Mouse (Mus musculus) cerebellum, adult 9-10 months (tissue): ENCODE data around the gene Ankrd39.

Experiments used
- DNase-seq: peaks from one replicate; pipeline ENCODE4 v3.0.0; 2022

Gene Ankrd39

DNA sequence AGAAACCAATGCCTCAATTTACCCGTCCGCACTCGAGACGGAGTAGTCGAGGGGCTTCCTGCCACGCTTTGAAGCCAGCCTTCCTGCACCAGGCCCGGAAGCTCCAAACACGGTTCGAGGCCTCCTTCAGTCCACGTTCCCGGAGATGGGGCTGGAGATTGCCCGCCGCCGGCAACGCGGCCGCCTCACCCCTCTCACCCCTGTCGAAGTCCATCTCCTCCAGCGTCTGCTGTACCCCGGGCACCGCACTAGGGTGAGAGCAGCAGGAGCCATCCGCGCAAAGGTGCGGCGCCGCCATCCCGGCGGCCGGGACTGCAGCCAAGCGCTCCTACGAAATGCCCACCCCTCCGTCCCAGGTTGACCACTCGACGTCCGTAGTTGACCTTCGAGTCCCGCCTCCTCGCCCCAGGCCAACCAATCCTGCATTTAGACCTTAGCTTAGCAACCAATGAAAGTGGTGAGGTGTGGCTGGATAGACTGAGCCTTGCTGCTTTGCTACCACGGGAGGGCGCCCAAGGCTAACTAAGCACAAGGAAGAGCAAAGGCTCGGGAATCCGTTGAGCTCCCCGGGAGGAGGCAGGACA, at the start of gene Ankrd39:
Gene Ankrd39 (minus strand): TSS at position 558 of the 584 bp plus-strand sequence.
- DNase-seq, result peak; percentile 100

DNA sequence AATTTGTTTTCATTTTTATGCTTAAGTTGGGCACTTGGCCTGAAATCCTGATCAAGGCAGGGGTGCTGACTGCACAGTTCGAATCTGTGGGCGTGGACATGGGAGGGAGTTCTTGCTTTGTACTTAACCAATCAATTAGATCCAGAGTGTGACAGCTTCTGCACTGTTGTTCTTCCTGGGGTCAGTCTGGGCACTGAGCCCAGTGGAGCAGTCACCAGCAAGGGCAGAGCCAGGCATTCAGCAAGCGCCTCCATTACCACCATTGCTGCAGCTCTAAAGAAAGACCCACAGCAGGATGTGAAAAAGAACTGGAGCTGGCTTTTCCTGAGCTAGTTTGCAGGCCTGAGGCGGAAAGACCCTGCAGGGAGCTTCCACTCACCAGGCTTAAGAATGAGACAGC, 48.9 kb upstream of the Ankrd39 start:
- no peak for DNase-seq

DNA sequence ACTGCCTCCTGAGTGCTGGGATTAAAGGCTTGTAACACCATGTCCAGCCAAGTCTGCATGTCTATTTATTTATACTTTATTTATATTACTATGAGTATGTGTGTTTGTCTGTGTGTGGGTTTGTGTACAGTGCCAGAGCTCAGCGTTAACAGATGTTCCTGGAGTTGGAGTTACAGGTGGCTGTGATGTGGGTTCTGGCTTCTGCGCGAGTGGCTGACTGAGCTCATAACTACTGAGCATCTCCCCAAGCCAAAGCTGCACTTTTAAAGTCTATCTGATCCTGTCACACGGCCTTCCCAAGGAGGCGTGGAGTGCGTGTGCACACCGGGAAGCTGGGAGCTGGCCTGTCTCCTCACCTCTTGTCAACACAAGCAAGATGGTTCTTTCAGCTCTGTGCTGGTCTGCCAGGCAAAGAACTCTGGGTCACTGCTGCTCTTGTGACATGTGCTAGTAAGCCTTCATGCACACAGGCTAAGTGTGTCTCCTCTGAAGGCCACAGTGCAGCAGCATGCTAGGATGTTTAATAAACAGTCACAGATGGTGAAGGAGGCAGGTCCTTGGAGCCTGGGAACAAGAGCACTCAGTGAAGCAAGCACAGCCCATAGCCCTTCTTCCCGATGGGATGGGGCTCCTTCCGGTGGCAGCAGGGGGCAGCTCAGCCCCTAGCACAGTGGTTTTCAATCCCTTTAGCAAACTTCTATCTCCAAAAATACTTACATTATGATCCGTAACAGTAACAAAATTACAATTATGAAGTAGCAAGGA, 48.1 kb upstream of the Ankrd39 start:
- no peak for DNase-seq

DNA sequence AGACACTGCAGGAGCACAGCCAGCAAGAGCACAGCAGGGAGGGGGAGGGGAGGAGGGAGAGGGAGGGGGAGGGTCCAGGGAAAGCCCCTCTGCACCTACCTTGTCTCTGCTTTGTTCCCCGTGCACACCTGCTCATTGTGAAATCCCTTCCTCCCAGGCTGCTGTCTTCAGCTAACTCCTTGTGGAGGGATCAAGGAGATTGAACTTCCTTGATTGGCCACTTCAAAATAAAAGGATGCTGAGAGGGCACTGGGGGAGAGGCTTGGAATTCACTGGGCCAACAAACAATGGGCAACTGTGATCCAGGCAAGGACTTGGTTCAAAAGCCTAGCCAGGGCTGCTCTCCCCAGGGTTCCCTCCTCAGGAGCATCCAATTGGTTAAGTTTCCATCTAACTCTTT, 45.9 kb upstream of the Ankrd39 start:
- DNase-seq, result no peak

DNA sequence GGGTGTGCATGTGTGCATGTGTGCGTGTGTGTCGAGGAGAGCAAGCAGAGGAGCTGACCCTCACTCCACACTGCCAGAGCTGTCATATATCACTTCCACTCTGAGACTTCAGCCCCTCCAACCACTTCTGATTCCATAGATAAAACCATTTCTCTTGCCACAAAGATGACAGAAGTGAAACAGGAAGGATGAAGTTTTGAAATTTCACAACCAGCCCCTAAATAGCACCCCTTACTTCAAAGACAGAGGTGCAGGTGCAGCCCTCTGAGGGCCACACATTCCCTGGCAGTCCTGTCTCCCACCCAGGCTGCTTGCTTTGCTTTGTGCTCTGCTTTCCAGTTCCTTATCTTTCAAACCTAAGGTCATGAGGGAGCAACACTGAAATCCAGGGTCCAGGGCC, 44.2 kb upstream of the Ankrd39 start:
- no peak for DNase-seq

DNA sequence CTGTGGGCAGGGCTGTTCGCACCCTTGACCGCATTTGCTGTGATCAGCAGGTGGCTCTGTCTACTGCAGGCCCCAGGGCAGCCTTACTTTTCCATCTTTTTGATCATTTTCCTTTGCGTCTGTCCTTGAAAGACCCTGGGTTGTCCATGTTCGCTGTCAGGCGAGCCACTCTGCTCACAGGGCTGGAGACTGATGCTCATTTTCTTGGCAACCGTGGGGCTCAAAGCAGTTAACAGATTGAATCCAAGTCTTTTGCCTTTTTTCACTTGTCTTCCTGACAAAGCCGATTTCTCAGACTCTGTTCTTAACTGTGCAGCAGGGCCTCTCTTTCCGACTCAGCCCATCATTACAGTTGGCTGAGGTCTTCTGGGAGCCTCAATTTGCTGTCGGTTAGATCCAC, 43.4 kb upstream of the Ankrd39 start:
- no peak for DNase-seq

DNA sequence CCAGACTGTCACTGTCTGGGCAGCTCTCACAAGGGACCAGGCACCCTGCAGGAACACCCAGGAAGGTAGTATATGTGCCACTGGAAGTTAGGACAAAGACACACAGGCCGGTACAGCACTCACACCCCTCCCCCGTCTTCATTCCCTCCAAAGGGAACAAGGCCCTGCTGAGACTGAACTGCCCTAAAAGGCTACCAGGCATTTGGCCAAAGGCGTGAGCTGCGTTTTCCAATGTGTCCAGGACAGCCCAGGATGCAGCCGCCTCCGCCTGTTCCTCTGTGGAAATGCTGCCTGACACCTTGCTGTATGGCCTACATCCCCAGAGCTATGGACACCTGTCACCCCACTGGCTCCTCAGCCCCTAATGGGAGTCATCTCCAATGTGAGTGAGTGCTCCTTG, 42.2 kb upstream of the Ankrd39 start:
- peak; percentile 71 for DNase-seq

DNA sequence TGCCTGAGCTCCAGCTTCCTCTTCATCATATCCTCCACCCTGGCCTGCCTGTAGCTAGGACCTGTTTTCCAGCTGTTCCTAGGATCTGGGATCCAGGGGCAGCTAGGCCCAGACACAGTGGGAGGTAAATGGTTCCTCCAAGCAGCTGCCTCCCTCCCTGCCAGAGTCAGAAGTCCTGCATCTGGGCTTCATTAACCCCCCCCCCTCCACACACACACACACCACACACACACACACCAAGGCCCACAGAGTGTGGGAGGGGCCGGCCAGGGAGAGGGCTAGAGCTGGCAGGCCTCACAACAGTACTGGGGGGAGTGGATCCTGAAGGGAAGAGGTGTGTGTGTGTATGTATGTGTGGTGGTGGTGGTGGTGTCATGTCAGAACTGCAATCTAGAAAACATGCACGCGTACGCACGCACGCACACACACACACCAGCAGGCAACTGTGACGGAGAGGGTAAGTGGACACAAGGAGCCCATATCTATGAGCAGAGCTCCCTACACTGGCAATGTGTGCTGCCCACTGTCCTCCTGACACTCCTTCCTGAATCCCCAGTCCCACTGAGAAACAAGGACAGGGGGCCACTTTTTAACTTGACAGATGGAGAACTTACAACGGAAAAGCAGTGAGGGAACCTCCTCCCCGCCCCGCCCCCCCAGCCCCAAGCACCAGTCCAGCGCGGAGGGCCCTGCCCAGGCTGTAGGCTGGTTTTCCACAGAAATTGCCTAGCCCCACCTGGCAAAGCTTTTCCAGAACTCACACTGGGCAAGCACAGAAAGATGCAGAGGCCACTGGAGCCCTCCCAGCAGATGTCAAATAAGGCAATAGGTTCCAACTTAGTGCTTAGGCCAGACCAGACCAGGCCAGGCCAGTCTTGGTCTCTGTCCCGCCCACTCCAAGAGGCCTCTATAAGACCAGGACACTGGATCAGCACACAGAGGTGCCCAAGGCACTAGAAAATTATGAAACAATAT, 41.5 kb upstream of the Ankrd39 start:
- no peak for DNase-seq

DNA sequence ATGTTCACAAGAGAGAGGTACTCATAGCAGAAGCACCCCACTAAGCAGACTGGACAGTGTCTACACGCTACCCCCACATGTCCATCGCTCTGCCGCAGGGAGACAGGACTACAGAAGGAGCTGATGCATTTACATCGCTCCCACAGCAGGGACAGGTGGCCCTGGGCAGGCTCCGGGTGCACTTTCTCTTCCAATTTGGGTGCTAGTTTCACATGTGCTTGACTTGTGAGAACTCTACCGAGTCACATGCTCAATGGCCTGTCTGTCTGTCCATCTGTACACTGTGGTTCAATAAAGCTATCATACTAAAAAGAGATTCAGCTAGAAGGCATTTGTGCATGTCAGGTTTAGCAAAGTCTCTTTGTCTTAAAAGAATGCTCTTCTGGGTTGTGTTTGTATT, 40.6 kb upstream of the Ankrd39 start:
- no peak for DNase-seq

DNA sequence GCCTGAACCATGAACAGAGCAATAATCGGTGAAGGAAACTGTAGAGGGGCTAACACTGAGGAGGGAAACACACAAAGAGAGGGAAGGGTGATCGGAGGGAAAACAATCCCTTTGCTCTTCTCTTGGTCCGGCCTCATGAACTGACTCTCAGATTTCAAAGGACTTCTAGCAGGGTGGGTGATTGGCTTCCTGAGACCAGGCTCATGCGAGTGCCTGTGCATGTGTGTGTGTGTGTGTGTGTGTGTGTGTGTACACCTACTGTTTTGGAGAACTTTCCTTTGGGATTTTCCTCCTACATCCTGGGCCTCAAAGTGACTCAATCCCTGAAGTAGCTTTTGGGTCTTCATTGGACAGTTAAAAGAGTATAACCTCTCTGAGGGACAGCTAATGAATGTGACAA, 39.0 kb upstream of the Ankrd39 start:
- no peak for DNase-seq

DNA sequence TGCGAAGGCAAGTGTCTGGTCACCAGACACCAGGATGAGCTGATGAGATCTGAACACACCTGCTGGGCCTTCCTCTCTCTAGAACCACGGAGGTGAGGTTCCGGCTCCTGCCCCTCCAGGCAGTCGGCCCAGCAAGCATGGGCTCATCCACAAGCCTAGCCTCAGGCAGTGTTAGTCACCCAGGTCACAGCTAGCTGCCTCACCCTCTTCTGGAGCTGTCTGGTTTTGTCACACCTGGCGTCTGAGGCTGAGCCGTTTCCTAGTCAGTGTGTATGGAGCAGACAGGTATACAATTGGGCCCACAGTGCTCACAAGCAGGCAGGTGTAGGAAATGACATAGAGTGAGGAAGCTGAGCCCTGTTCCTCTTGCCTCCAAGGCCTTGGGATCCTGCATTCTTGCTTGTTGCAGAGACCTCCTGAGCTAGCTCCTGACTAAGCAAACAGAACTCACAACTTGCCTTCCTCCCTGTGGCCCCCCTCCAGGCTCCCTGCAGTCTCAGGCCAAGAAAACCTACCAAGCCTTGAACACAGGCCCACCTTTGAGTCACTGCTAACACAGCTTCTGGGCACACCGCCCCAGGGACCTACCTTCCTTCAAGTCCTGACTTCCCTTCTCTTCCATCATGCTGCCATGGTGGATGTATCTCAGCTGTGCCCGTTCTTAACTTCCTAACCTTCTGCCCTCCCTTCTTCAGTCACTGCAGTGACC, 36.3 kb upstream of the Ankrd39 start:
- no peak for DNase-seq

DNA sequence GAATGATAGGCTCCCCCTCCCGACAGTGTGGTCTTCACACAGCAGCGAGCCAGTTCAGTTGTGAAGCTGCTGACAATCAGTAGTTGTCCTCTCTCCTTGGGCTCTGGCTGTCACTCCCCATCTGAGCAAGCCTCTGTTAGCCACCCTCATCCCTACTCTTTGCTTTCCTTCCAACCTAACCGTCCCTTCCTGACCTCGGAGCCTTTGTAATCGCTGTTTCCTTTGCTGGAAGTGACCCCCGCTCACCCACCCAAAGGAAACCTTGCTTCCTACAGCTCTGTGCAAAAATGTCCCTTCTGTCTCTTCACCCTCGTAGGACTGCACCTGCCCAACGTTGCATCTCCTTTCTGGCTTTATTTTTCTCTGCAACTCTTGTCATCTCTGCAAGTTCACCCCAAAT, 35.0 kb upstream of the Ankrd39 start:
- DNase-seq, result no peak

DNA sequence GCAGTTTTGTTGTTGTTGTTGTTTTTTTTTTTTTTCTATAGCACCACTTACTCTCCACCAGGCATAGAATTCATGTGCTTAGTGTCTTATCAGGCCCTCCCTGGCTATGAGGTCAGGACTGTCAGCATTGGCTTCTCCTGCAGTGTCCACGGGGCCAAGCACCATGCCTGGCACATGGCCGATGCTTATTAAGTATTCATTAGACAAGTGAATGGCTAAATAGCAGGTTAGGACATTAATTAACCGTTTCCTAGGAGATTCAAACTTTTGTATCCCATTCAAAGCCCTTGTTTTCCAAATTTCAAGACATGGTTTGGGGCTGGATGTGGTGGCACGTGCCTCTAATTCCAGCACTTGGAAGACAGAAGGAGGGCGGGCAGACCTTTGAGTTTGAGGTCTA, 34.0 kb upstream of the Ankrd39 start:
- DNase-seq, result peak; percentile 64

DNA sequence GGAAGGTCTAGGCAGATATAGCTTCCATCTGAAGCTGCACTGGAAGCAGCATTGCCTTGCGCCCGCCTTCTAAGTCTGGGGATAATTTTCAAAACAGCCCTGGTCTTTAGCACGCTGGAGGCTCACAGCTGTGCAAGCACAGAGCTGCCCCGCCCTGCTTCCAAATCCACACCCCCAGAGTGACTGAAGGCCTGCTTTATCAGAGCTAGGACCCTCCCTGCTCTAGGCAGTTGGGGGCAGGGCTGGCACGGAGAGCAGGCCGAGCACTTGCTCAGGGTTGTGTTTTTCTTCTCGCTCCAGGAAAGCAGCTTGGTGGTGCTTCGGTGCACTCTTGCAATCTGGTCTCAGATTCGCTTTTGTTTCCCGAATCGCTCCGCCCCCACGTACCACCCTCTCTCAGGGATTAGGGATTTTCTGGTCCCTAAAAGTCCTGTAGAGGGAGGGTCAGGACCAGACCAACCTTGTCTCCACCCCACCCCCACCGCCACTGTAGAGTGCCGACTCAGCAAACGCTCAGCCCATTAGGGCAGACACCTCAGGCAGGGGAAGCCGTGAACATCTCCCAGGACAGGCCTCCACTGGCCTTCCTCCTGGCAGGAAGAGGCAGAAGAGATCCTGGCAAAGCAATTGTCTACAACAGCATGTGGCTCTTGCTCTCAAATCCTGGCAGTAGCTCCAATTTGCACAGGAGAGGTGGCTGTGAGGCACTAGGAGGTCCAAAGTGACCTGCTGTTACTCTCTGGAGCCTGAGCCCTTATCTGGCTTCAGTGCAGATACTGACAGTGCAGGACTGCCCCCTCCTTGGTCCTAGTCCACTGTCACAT, 33.4 kb upstream of the Ankrd39 start:
- peak; percentile 83 for DNase-seq

DNA sequence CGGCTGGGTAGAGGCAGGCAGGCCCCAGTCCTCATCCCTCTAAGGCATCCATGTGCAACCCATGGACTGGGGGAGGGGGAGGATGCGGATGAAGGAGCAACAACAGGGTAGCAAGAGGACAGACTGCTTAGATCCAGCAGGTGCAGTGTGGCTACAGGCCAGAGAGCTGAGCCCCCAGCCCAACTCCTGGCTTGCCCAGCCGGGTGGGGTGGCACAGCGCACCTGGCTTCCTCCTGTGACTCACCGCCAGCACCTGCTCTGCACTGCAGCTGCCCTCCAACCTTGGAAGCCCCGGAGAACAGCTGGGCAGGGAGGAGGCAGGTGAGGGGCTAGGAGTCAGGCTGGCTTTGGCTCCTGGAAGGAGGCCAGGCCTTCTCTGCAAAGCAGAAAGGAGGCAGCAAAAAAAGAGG, 32.7 kb upstream of the Ankrd39 start:
- DNase-seq, result no peak

DNA sequence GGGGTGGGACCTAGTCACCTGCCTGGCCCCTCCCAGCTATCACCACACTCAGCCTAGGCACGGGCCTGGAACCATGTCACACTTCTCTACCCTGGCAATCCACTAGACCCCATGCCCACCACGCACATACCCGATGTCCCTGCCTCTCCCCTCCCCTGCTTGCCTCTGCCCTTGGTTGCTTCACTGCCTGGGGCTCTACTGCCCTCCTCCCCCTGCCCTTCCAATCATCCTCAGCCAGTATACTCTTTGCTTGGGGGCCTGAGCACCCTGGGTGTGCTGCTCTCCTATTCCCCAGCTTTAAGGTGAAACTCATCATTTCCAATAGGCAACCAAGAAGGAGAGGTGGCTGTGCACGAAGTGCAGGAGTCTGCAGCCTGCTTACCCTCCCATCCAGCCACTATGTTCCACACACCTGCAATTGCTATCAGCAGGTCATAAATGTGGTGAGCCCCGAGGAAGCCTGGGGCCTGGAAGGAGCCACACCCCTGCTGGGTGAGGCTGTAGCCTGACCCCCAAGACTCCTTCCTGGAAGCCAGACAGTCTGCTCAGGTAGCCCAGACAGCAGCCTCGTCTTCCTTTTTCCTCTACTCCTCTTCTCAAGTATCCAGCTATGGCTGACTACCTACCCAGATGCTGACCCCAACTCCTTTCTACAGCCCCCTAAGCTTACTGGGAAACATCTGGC, 29.9 kb upstream of the Ankrd39 start:
- no peak for DNase-seq

DNA sequence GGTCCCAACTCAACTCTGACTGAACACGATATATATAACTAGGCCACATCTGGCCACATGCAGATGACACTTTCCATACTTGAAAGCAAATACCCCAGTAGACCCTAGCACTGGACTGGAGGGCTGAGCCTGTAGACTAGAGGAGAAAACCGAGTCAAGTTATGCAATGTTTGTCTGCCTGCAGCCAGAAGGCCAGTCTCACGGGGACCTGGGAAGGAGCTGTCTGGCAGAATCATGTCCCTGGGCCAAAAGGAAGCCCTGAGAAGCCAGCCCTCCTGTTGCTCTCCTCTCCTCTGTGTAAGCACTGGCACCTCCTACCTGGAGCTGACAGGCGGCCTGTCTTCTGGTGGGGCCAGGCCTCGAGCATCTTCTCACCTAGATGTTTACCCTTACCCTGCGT, 28.1 kb upstream of the Ankrd39 start:
- DNase-seq, result no peak

DNA sequence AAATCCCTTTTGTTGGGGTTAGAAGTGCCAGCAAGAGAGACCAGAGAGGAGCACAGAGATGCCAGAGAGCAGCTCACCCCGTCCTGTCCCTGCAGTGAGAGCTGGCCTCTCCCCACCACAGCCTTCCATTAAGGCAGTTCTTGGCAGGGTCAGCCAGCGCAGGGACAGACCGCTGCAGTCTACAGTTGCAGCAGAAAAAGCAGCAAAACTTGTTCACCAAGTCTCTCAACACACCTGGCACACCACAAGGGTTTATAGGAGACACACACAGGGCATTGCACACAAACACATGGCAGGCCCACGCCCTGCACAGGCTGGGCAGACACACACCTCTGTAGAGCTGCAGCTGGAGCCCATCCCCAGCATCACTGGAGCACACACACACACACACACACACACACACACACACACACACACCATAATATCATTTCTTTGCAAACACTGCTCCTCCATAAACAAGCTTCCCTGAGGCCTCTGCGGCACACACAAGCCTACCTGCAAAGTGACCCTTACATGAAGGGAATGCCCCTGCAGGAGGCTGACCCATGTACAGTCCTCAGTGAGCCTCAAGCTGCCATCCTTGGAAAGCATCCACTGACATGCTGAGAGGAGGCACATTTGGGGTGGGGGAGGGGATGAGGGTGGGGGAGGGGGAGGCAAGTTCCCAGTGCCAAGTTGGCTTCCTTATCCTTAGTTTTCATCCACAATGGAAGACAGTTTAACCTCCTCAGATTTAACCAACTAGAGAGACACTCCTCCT, 27.1 kb upstream of the Ankrd39 start:
- no peak for DNase-seq

DNA sequence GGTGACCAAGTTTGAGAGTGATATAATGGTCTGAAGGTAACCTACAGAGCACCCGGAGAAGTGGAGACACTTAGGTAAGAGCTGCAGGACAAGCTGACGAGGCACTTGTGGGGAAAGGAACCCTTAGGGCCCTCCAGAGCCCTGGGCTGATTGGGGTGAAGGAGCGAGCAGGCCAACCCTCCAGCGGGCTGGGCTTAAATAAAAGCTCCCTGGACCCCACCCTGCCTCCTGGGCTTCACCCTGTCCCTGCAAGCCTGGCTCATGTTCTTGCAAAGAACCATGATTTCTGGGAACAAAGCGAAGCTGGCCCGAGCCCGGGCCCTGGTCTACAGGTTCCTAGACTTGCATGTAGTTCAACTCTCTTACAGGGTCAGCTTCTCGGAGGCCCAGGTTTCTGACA, 26.3 kb upstream of the Ankrd39 start:
- DNase-seq, result no peak

DNA sequence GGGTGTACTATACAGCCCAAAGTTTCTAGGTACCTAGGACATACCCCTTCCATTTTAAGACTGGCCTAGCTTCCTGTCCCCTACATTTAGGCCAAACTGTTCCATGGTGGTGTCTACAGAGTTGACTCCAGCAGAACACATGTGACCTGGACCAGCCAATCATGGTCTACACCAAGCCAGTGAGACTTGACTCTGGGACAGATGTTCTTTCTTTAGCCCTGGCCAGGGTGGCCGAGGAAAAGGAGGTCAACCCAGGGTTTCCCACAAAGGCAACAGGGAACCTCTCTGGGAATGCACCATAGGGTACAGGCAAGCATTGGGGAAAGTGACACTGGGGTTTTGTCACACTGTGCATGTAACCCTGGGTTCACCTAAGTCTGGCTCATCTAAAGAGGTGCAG, 25.5 kb upstream of the Ankrd39 start:
- DNase-seq, result no peak
